Mouse (Mus musculus): ENCODE measurements around the gene Naglu. TPM values are rescaled to one million over a fixed set of nuclear protein-coding genes. Genes with fewer than 3 reads are reported as not detected.

The Naglu gene
- 2.9 and 3.4 TPM in 2 replicates for polyA plus RNA-seq (2012; rRNA removed)

GRCm38 (mm10) chr11:101069391-101070188, at the start of gene Naglu:
Gene Naglu (plus strand): TSS chr11:101070012.

DNA sequence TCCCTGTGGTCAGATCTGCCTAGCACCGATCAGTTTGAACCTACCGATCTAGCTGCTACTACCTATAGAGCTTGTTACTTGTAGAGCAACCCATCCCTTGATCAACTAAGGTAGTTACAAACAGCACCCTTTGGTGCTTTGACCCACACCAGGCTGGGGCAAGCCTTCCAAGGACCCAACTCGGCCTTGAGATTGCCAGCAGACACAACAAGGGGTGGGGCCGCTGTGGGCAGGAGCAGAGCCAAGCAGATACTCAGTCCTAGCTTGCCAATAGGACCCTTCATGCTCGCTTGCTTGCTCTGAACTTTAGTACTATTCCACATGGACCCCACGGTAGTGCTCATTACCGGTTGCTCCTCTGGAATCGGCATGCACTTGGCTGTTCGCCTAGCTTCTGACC, 8.3 kb downstream of the Naglu start, which contains the start of gene Hsd17b1:
Gene Hsd17b1, plus strand, starts transcription at position 291 of the 400 bp plus-strand sequence.

GRCm38 (mm10) chr11:101082208-101083082, 12.6 kb downstream of the Naglu start, which contains the start of gene Coasy:
Gene Coasy (plus strand): TSS chr11:101082565.

GRCm38 (mm10) chr11:101086756-101087681, 17.2 kb downstream of the Naglu start, which contains the start of gene Mlx:
Gene Mlx (plus strand): TSS chr11:101087277.

DNA sequence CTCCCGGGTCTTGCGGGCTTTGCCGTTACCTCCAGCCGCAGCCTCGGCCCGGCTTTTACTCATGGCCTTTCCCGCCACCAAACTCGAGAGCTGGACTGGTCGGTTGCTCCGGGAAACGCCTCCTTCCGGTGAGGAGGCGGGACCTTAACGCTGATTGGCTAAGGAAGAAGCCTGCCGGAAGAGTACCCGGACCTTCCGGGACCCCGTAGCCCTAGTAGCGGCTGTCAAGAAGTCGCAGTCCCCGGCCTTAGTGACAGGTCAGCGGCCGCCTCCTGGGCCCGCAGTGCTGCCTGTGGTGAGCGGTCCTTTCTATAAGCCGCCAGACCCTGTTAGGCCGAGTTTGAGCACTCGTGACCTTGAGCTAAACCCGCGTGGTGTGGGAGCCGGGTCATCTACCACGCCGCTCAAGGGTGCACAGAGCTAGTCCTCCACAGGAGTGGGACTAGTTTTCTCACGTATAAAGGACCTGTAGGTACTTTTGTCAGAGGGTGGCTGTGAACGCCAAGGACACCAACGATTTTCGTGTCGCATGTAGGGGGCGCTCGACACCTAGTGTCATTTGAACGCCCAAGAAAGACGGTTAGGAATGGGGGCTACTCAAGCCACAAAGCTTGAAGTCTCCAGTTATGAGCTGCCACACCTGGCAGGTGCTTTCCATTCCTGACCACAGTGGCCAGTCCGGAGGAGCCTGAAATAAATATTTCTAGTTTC, 25.7 kb downstream of the Naglu start, which contains the start of gene Psmc3ip:
Gene Psmc3ip, minus strand, starts transcription at position 123 of the 711 bp plus-strand sequence.

GRCm38 (mm10) chr11:101119761-101120544, 50.1 kb downstream of the Naglu start, which contains the start of the genes Retreg3 and Tubg1:
Gene Retreg3 (minus strand): TSS chr11:101119893.
Gene Tubg1 (plus strand): TSS chr11:101119938.

Other genes with a start within 250 kb of the Naglu start
- gene Stat5b, start 219.3 kb upstream of the Naglu start, polyA plus RNA-seq (2012; rRNA removed): 11.0 and 13.0 TPM in 2 replicates
- 6.8 and 8.9 TPM in 2 replicates for gene Stat5a, start 210.7 kb upstream of the Naglu start, polyA plus RNA-seq (2012; rRNA removed)
- 17.2 and 19.3 TPM in 2 replicates for gene Stat3, start 130.5 kb upstream of the Naglu start, polyA plus RNA-seq (2012; rRNA removed)
- 7.0 and 7.8 TPM in 2 replicates for gene Cavin1, start 99.1 kb upstream of the Naglu start, polyA plus RNA-seq (2012; rRNA removed)
- 28.4 and 31.1 TPM in 2 replicates for gene Atp6v0a1, start 60.6 kb upstream of the Naglu start, polyA plus RNA-seq (2012; rRNA removed)
- 0.16 and 0.29 TPM in 2 replicates for gene Hsd17b1, start 8.4 kb downstream of the Naglu start, polyA plus RNA-seq (2012; rRNA removed)
- gene Coasy, start 12.6 kb downstream of the Naglu start, polyA plus RNA-seq (2012; rRNA removed): 13.9 and 16.1 TPM in 2 replicates
- 16.2 and 18.2 TPM in 2 replicates for gene Mlx, start 17.3 kb downstream of the Naglu start, polyA plus RNA-seq (2012; rRNA removed)
- 17.9 and 19.9 TPM in 2 replicates for gene Psmc3ip, start 25.4 kb downstream of the Naglu start, polyA plus RNA-seq (2012; rRNA removed)
- 18.0 and 21.8 TPM in 2 replicates for gene Retreg3, start 49.9 kb downstream of the Naglu start, polyA plus RNA-seq (2012; rRNA removed)
- gene Tubg1, start 49.9 kb downstream of the Naglu start, polyA plus RNA-seq (2012; rRNA removed): 8.7 and 13.8 TPM in 2 replicates
- gene Tubg2, start 85.9 kb downstream of the Naglu start, polyA plus RNA-seq (2012; rRNA removed): 0.08 and 0.11 TPM in 2 replicates
- 0.14 and 0.15 TPM in 2 replicates for gene Cntnap1, start 100.5 kb downstream of the Naglu start, polyA plus RNA-seq (2012; rRNA removed)
- gene Plekhh3, start 101.3 kb downstream of the Naglu start, polyA plus RNA-seq (2012; rRNA removed): 0.95 and 0.97 TPM in 2 replicates
- not detected in 2 replicates for gene Ccr10, start 105.4 kb downstream of the Naglu start, polyA plus RNA-seq (2012; rRNA removed)
- gene Ezh1, start 156.5 kb downstream of the Naglu start, polyA plus RNA-seq (2012; rRNA removed): 8.9 and 9.4 TPM in 2 replicates
- 13.0 and 15.1 TPM in 2 replicates for gene Ramp2, start 176.0 kb downstream of the Naglu start, polyA plus RNA-seq (2012; rRNA removed)
- gene Vps25, start 183.7 kb downstream of the Naglu start, polyA plus RNA-seq (2012; rRNA removed): 34.6 and 40.2 TPM in 2 replicates
- 5.2 and 5.4 TPM in 2 replicates for gene Wnk4, start 190.6 kb downstream of the Naglu start, polyA plus RNA-seq (2012; rRNA removed)
- 0.37 and 0.56 TPM in 2 replicates for gene Cntd1, start 209.0 kb downstream of the Naglu start, polyA plus RNA-seq (2012; rRNA removed)
- gene Coa3, start 209.1 kb downstream of the Naglu start, polyA plus RNA-seq (2012; rRNA removed): 50.7 and 59.2 TPM in 2 replicates
- 67.0 and 70.3 TPM in 2 replicates for gene Becn1, start 232.3 kb downstream of the Naglu start, polyA plus RNA-seq (2012; rRNA removed)
- gene Psme3, start 246.2 kb downstream of the Naglu start, polyA plus RNA-seq (2012; rRNA removed): 111 and 131 TPM in 2 replicates